Mouse (Mus musculus): ENCODE results near the gene Calm2. TPM values are rescaled to one million over a fixed set of nuclear protein-coding genes. Genes with fewer than 3 reads are reported as not detected.

The Calm2 gene
- total RNA-seq, 2 experiments from 2014 or later = 2,255 to 2,273 TPM

DNA sequence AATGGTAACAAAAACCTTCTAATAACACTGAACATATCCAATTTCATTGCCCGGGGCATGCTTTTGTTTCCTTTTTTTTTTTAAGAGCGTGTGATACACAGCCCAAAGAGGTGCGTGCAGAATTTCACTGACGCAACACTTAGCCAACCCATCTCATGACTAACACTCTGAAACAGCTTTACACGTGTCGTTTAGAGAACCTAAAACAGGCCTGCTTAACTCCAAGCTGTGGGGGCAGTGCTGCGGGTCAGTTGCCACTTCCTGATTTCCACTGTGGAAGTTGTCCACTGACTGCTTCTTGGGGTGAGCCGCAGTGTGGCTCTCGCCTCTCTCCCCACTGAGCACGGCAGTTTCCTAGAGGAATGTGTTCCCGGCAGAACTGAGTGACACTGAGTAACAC, 41.2 kb downstream of the Calm2 start:
- no peak for DNase-seq (ENCODE audit: low spot score in 2 of 2)

GRCm38 (mm10) chr17:87403462-87403861, 43.3 kb downstream of the Calm2 start:
- no peak for DNase-seq (ENCODE audit: low spot score in 2 of 2)

GRCm38 (mm10) chr17:87402444-87402843, 44.3 kb downstream of the Calm2 start:
- DNase-seq (ENCODE audit: low spot score in 2 of 2) = no peak

- no peak for DNase-seq (ENCODE audit: low spot score in 2 of 2)
Measured at GRCm38 (mm10) chr17:87397088-87397487, 49.6 kb downstream of the Calm2 start.

GRCm38 (mm10) chr17:87391242-87391641, 55.5 kb downstream of the Calm2 start:
- no peak for DNase-seq (ENCODE audit: low spot score in 2 of 2)

- DNase-seq (ENCODE audit: low spot score in 2 of 2) = no peak
Measured at GRCm38 (mm10) chr17:87387068-87387467, 59.7 kb downstream of the Calm2 start.

DNA sequence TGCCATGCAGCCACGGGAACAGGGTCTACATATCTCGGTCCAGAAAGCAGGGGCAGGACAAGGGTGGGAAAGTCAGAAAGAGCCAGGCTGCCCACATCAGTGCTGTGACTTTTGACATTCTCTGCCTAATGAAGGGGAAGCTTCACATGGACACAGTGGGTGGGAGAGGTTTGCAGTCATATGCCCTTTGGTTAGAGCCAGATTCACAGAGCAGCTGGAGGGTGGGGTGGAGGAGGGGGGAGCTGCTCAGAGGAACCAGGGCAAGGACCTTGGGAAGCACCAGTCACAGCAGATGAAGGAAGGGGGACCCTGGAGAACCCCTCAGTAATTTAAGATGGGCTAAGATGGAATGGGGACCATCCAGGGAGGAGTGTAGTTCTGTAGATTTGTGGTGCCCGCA, 60.9 kb downstream of the Calm2 start:
- no peak for DNase-seq (ENCODE audit: low spot score in 2 of 2)

Other genes starting within 250 kb of the Calm2 start
- 10 to 100 TPM; 67.2 to 72.0 TPM for gene Mcfd2, start 181.0 kb downstream of the Calm2 start, total RNA-seq (2021)
- 10 to 100 TPM; 10.0 to 11.9 TPM for gene Ttc7, start 164.0 kb downstream of the Calm2 start, total RNA-seq (2021)
- not detected for gene Stpg4, start 19.2 kb downstream of the Calm2 start, total RNA-seq (2021)
- not detected for gene Epcam, start 189.0 kb upstream of the Calm2 start, total RNA-seq (2021)
- gene Msh2, start 225.4 kb upstream of the Calm2 start, total RNA-seq (2021) = 10 to 100 TPM; 33.0 to 36.4 TPM

Measured in left cerebral cortex, adult 18-20 months (tissue).